Mouse (Mus musculus): ENCODE data around the gene Slfn14. TPM values are rescaled to one million over a fixed set of nuclear protein-coding genes. Genes with fewer than 3 reads are reported as not detected.
A peak's percentile ranks its signal among the peaks of the same experiment; 100 is the strongest.
"Not testable (repeated sequence)": the region's sequence is repeated elsewhere in the genome, so short reads cannot be mapped to it uniquely, and the experiment has no call there.

The Slfn14 gene
- not detected in 2 replicates for polyA plus RNA-seq (2014; fragmentation: Nextera tagmentation; extraction: Ambion mirVana)

DNA sequence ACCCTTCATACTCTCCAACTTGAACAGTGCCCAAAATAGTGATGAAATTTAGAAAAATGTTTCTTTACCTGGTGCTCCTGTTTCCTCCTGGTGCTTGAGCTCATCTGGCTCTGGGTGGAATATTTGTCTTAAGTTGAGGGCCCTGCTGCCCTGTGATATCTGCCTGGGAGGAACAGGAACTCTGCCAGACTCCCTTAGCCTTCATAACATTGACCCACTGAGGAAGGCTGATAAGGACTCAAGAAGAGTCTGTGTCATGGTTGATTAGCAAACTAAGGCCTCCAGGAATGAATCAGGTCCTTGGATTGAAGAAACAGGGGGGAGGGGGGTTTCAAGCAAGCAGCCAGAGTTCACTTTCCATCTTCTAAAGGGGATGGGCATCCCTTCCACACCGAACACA is at the start of gene Slfn14:
TSS of gene Slfn14 (minus strand) at position 161 of the 400 bp plus-strand sequence.
- H3K36me3 ChIP-seq (ENCODE audit: control insufficient read depth, insufficient read depth, low read length) = no peaks in the 10 kb centered on the region
- no peak for ATAC-seq
- no peak within 1 kb of the TSS for H3K27ac ChIP-seq (ENCODE audit: low read depth, low read length)
- 76% methylated on average over 1 of the region's 1 CpGs for WGBS
- no peaks in the 10 kb centered on the region for H3K27me3 ChIP-seq (replicated peaks; ENCODE audit: control insufficient read depth, insufficient read depth, low read length)
- H3K4me3 ChIP-seq (ENCODE audit: low read depth, low read length) = no peak within 1 kb of the TSS
- no peak for DNase-seq (ENCODE audit: low spot score)
- 0 out of 2 replicates have a peak, but pooled peaks cover 3% of the 10 kb centered on the region for H3K4me1 ChIP-seq (ENCODE audit: control insufficient read depth, insufficient read depth, low read length)
- H3K9me3 ChIP-seq (replicated peaks; ENCODE audit: control insufficient read depth, low read length) = no peaks in the 10 kb centered on the region
- H3K4me2 ChIP-seq (ENCODE audit: low read length) = no peak within 1 kb of the TSS
- no peak within 1 kb of the TSS for H3K9ac ChIP-seq (ENCODE audit: low read length)

DNA sequence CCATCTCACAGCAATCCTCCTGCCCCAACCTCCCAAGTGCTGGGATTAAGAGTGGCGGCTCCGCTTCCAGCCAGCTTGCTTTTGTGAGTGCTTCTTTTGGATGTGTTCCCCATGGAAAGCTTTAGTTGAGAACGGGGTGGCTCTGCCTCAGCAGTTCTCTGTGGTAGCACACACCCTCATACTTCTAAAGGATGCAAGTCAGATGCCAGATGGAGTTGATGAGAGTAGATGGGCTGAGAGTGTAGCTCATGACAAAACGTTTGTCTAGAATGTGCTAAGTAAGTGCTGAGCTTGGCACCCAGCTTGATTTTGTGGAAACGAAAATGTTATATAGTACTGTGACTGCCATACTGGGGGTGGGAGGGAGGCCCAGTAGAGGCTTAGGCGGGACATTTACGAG is 49.3 kb upstream of the Slfn14 start:
- no peak overlapping the region for H3K4me2 ChIP-seq (ENCODE audit: low read length)
- DNase-seq (ENCODE audit: low spot score) (no peak), ATAC-seq (no peak)
- peaks cover 70% of the 10 kb centered on the region for H3K36me3 ChIP-seq (ENCODE audit: control insufficient read depth, insufficient read depth, low read length)
- H3K9ac ChIP-seq (ENCODE audit: low read length) = no peak overlapping the region
- H3K9me3 ChIP-seq (replicated peaks; ENCODE audit: control insufficient read depth, low read length) = no peaks in the 10 kb centered on the region
- H3K27me3 ChIP-seq (replicated peaks; ENCODE audit: control insufficient read depth, insufficient read depth, low read length) = no peaks in the 10 kb centered on the region
- no peak overlapping the region for H3K27ac ChIP-seq (ENCODE audit: low read depth, low read length)
- 89% methylated on average over 7 of the region's 7 CpGs for WGBS
- H3K4me1 ChIP-seq (ENCODE audit: control insufficient read depth, insufficient read depth, low read length) = no peaks in the 10 kb centered on the region
- H3K4me3 ChIP-seq (ENCODE audit: low read depth, low read length) = no peak overlapping the region

DNA sequence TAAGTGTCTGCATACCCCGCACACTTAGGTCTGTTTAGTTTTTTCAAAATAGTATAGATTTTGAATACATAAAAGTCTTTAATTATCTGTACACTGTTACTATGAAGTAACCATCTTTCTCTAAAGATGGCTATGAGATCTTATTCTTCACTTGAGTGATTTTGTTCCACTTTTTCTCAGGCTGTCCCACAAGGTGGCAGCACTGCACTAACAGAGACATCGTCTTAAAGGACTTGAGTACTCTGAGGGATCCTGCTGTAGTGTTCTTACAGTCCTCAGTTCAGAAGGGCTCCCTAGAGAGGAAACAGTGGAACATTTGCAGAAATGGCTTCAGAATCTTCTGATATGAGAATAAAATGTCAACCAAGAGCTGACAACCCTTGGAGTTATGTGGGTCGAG is 40.9 kb upstream of the Slfn14 start:
- no peaks in the 10 kb centered on the region for H3K4me1 ChIP-seq (ENCODE audit: control insufficient read depth, insufficient read depth, low read length)
- H3K9me3 ChIP-seq (replicated peaks; ENCODE audit: control insufficient read depth, low read length) = no peaks in the 10 kb centered on the region
- peaks cover 67% of the 10 kb centered on the region for H3K36me3 ChIP-seq (ENCODE audit: control insufficient read depth, insufficient read depth, low read length)
- no peaks in the 10 kb centered on the region for H3K27me3 ChIP-seq (replicated peaks; ENCODE audit: control insufficient read depth, insufficient read depth, low read length)
- WGBS = 64% methylated on average over 3 of the region's 3 CpGs
- no peak overlapping the region for H3K4me3 ChIP-seq (ENCODE audit: low read depth, low read length)
- DNase-seq (ENCODE audit: low spot score) (peak; percentile 85), ATAC-seq (no peak)
- H3K27ac ChIP-seq (ENCODE audit: low read depth, low read length) = no peak overlapping the region
- no peak overlapping the region for H3K4me2 ChIP-seq (ENCODE audit: low read length)
- no peak overlapping the region for H3K9ac ChIP-seq (ENCODE audit: low read length)

DNA sequence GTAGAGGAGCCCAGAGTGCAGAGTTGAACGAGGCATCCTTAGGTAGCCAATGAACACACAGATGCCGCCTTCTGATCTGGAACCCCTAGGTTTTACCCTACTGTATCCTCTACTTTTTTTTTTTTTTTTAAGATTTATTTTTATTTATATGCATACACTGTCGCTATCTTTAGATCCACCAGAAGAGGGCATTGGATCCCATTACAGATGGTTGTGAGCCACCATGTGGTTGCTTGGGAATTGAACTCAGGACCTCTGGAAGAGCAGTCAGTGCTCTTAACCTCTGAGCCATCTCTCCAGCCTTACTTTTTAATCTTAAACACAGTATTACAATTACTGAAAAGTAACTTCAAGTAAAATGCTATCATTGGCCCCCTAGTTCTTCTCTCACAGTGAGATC is 40.2 kb upstream of the Slfn14 start:
- not testable (repeated sequence) for H3K9me3 ChIP-seq (replicated peaks; ENCODE audit: control insufficient read depth, low read length); H3K4me3 ChIP-seq (ENCODE audit: low read depth, low read length); H3K27ac ChIP-seq (ENCODE audit: low read depth, low read length); H3K27me3 ChIP-seq (replicated peaks; ENCODE audit: control insufficient read depth, insufficient read depth, low read length); ATAC-seq; H3K9ac ChIP-seq (ENCODE audit: low read length); H3K4me1 ChIP-seq (ENCODE audit: control insufficient read depth, insufficient read depth, low read length); DNase-seq (ENCODE audit: low spot score); H3K4me2 ChIP-seq (ENCODE audit: low read length)
- WGBS = 90% methylated on average over 3 of the region's 3 CpGs
- peaks cover 73% of the 10 kb centered on the region for H3K36me3 ChIP-seq (ENCODE audit: control insufficient read depth, insufficient read depth, low read length)

DNA sequence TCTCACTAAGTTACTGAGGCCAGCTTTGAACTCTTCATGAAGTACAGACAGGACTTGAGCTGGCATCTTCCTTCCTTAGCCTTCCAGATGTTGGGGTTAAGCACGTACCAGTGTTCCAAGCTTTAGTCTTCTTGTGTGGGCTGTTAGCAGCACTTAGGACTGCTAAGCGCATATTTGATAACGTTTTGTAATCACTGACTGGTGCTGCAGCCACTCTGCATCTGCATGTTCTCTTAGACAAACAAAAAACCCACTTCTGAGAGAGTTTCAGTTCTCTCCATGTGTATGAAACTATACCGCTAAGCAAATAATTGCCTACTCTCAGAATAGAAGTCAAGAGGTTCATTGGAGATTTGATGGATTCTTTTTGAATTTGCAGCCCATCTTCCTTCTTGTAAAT is 32.5 kb upstream of the Slfn14 start:
- 90% methylated on average over 4 of the region's 4 CpGs for WGBS
- Histone ChIP-seq H3K4me1 (ENCODE audit: control insufficient read depth, insufficient read depth, low read length) (no peaks in the 10 kb centered on the region), H3K4me2 (ENCODE audit: low read length) (no peak overlapping the region), H3K27ac (ENCODE audit: low read depth, low read length) (no peak overlapping the region), H3K36me3 (ENCODE audit: control insufficient read depth, insufficient read depth, low read length) (peaks cover 56% of the 10 kb centered on the region), H3K27me3 (replicated peaks; ENCODE audit: control insufficient read depth, insufficient read depth, low read length) (no peaks in the 10 kb centered on the region), H3K9ac (ENCODE audit: low read length) (no peak overlapping the region), H3K9me3 (replicated peaks; ENCODE audit: control insufficient read depth, low read length) (no peaks in the 10 kb centered on the region), H3K4me3 (ENCODE audit: low read depth, low read length) (no peak overlapping the region)
- DNase-seq (ENCODE audit: low spot score) (no peak), ATAC-seq (no peak)

DNA sequence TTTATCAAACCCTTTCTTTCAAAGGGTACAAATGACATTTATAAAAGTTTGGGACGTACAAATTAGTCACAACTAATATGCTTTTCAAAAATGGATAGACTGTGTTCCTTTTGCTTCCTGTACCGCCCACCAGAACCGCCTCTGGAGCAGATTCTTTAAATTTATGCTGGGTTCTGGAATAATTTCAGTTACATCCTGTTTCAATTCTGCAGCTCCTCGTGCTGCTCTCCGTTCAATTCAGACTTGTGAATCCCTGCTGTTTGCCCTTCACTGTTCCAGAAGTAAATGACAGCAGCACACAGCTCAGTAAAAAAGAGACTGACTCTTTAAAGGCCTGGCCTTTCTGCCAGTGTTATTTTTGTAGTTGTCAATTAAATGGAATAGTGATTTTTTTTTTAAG is 25.9 kb upstream of the Slfn14 start:
- no peak overlapping the region for H3K4me3 ChIP-seq (ENCODE audit: low read depth, low read length)
- DNase-seq (ENCODE audit: low spot score) (no peak), ATAC-seq (no peak)
- no peak overlapping the region for H3K9ac ChIP-seq (ENCODE audit: low read length)
- peaks cover 28% of the 10 kb centered on the region for H3K36me3 ChIP-seq (ENCODE audit: control insufficient read depth, insufficient read depth, low read length)
- WGBS = 68% methylated on average over 5 of the region's 5 CpGs
- H3K9me3 ChIP-seq (replicated peaks; ENCODE audit: control insufficient read depth, low read length) = no peaks in the 10 kb centered on the region
- H3K27me3 ChIP-seq (replicated peaks; ENCODE audit: control insufficient read depth, insufficient read depth, low read length) = no peaks in the 10 kb centered on the region
- H3K27ac ChIP-seq (ENCODE audit: low read depth, low read length) = no peak overlapping the region
- H3K4me2 ChIP-seq (ENCODE audit: low read length) = no peak overlapping the region
- no peaks in the 10 kb centered on the region for H3K4me1 ChIP-seq (ENCODE audit: control insufficient read depth, insufficient read depth, low read length)

DNA sequence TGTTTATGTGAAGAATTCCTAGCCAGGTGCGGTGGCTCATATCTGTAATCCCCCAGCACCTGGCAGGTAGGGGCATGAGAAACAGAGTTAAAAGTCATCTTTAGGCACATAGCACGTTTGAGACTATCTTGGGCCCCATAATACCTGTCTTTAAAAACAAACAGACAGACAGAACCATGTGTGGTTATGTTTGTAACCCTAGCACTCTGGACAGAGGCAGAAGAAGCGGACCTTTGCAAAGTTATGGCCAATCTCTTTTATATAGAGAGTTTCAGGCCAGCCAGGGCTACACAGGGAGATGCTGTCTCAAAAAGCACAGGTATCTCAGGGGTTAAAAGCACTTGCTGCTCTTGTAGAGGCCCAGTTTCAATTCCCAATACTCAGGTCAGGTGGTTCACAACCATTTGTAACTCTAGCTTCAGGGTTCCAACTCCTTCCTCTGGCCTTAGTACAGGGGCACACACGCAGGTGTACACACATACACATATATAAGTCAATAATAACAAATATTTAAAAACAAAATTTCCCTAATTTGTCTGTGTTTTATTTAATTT is 20.3 kb upstream of the Slfn14 start:
- no peak overlapping the region for H3K4me3 ChIP-seq (ENCODE audit: low read depth, low read length)
- peaks cover 18% of the 10 kb centered on the region for H3K36me3 ChIP-seq (ENCODE audit: control insufficient read depth, insufficient read depth, low read length)
- no peak overlapping the region for H3K4me2 ChIP-seq (ENCODE audit: low read length)
- H3K27ac ChIP-seq (ENCODE audit: low read depth, low read length) = no peak overlapping the region
- 84% methylated on average over 4 of the region's 4 CpGs for WGBS
- DNase-seq (ENCODE audit: low spot score) (no peak), ATAC-seq (no peak)
- no peaks in the 10 kb centered on the region for H3K9me3 ChIP-seq (replicated peaks; ENCODE audit: control insufficient read depth, low read length)
- no peaks in the 10 kb centered on the region for H3K27me3 ChIP-seq (replicated peaks; ENCODE audit: control insufficient read depth, insufficient read depth, low read length)
- peaks cover 13% of the 10 kb centered on the region for H3K4me1 ChIP-seq (ENCODE audit: control insufficient read depth, insufficient read depth, low read length)
- H3K9ac ChIP-seq (ENCODE audit: low read length) = no peak overlapping the region

DNA sequence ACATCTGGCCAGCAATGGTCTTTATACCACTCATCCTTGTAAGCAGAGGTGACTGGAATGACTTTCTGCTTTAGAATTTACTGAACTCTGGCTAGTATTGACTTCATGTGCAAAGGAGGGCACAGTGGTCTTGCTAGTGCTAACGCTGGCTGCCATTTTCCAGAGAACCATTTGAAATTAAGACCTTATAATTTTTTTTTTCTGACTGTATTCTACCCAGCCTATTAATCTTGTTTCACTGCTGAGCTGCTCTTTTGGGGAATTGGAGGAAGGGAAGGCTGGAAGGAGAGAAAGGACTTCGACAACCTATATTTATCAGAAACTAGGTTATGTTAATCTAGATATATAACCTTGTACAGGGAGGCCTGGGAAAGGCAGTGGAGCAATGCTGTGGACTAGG is 18.0 kb upstream of the Slfn14 start:
- ATAC-seq = no peak
- Histone ChIP-seq H3K4me3 (ENCODE audit: low read depth, low read length) (no peak overlapping the region), H3K27me3 (replicated peaks; ENCODE audit: control insufficient read depth, insufficient read depth, low read length) (no peaks in the 10 kb centered on the region), H3K36me3 (ENCODE audit: control insufficient read depth, insufficient read depth, low read length) (peaks cover 14% of the 10 kb centered on the region), H3K9ac (ENCODE audit: low read length) (peak overlapping the region; percentile 37), H3K9me3 (replicated peaks; ENCODE audit: control insufficient read depth, low read length) (no peaks in the 10 kb centered on the region), H3K4me2 (ENCODE audit: low read length) (peak overlapping the region; percentile 67), H3K4me1 (ENCODE audit: control insufficient read depth, insufficient read depth, low read length) (peaks cover 13% of the 10 kb centered on the region), H3K27ac (ENCODE audit: low read depth, low read length) (no peak overlapping the region)
- 89% methylated on average over 2 of the region's 2 CpGs for WGBS
- DNase-seq (ENCODE audit: low spot score) = no peak

DNA sequence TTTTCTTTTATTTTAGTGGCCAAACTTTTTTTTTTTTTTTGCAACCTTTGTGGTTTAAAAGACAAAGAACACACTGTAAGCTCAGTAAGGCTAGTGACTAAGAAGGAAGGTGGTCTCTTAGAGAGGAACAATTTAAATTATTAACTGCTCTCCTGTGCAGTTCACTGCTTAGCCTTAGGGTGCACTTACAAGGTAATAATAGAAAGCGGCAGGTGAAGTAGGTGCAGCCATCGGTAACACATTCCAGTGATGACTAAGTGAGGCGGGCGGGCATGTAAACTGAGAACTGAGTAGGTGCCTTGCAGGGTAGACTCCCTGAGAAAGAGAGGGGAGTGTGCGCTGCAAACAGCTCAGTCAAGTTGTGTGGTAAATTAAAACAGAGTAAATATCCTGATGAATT is 17.2 kb upstream of the Slfn14 start:
- peak overlapping the region; percentile 89 for H3K4me3 ChIP-seq (ENCODE audit: low read depth, low read length)
- H3K4me1 ChIP-seq (ENCODE audit: control insufficient read depth, insufficient read depth, low read length) = peaks cover 13% of the 10 kb centered on the region
- peak overlapping the region; percentile 67 for H3K4me2 ChIP-seq (ENCODE audit: low read length)
- H3K9ac ChIP-seq (ENCODE audit: low read length) = peak overlapping the region; percentile 96; the same call in 1 of the 2 replicates
- H3K27me3 ChIP-seq (replicated peaks; ENCODE audit: control insufficient read depth, insufficient read depth, low read length) = no peaks in the 10 kb centered on the region
- no peak for ATAC-seq
- H3K9me3 ChIP-seq (replicated peaks; ENCODE audit: control insufficient read depth, low read length) = no peaks in the 10 kb centered on the region
- 69% methylated on average over 5 of the region's 5 CpGs for WGBS
- peaks cover 10% of the 10 kb centered on the region for H3K36me3 ChIP-seq (ENCODE audit: control insufficient read depth, insufficient read depth, low read length)
- DNase-seq (ENCODE audit: low spot score) = no peak
- H3K27ac ChIP-seq (ENCODE audit: low read depth, low read length) = no peak overlapping the region
